Mouse (Mus musculus) C2C12 (cell line): ENCODE measurements around the gene Kcnj12.

Source experiments
- CEBPB ChIP-seq: IDR thresholded peaks from one replicate; pipeline ENCODE4 v1.6.1; 2011; ENCODE audit warnings: low read depth, mild to moderate bottlenecking, control low read depth, moderate library complexity
- CTCF ChIP-seq: IDR thresholded peaks from one replicate; pipeline ENCODE4 v1.5.1; 2011; ENCODE audit not compliant: control insufficient read depth, insufficient read depth, insufficient read length
- FOSL1 ChIP-seq: IDR thresholded peaks from one replicate; pipeline ENCODE4 v1.8.0; 2011; ENCODE audit warnings: mild to moderate bottlenecking, low read length; ENCODE audit not compliant: poor library complexity, insufficient read depth, severe bottlenecking
- MAX ChIP-seq: IDR thresholded peaks from one replicate; pipeline ENCODE4 v1.6.1; 2011; ENCODE audit warnings: mild to moderate bottlenecking, control low read depth
- MYOD1 ChIP-seq: IDR thresholded peaks from one replicate; pipeline ENCODE4 v1.6.1; 2011; ENCODE audit warnings: low read depth; ENCODE audit not compliant: control insufficient read depth, insufficient read length
- MYOG ChIP-seq: IDR thresholded peaks from one replicate; pipeline ENCODE4 v1.6.1; 2011; ENCODE audit not compliant: control insufficient read depth, insufficient read length; ENCODE audit errors: extremely low read depth
- USF1 ChIP-seq: IDR thresholded peaks from one replicate; pipeline ENCODE4 v1.6.1; 2011; ENCODE audit warnings: low read depth, mild to moderate bottlenecking, control low read depth, moderate library complexity

DNA sequence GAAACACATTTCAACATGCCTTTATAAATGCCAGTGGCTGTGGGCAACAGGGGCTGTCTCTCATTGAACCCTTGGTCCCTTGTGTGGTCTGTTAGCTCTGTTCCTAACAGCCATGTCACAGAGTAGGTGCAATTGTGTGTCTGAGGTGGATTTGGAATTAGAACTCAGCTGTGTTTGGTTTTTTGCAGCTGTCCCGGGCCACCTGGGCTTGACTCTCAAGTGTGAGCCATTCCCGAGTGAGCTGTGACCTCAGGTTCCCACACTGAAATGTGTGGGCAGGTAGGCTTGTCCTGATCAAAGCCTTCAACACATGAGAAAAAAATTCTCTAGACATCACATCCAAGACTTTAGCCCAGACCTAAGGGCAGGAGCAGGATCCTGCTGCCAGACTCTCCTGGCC is 43.7 kb upstream of the Kcnj12 start:
- TF ChIP-seq CTCF (no peak), USF1 (no peak), MAX (no peak), FOSL1 (no peak), CEBPB (no peak), MYOG (no peak), MYOD1 (no peak)
